Mouse (Mus musculus) neural tube, embryonic 12.5 days (tissue): Measurements from ENCODE around the gene Cops6. TPM values are rescaled to one million over a fixed set of nuclear protein-coding genes. Genes with fewer than 3 reads are reported as not detected.

Experiments used
- ATAC-seq: fragments of 200-750 bp; cut with Nextera tagmentation; 2 replicates; pipeline ENCODE4 v1.8.0; 2017; ENCODE audit warnings: low read depth, mild to moderate bottlenecking, moderate TSS enrichment, moderate library complexity; ENCODE audit not compliant: low FRiP score
- H3K27ac ChIP-seq: fragments of 300-500 bp; sonication (generic); 2 replicates; pipeline ENCODE4 v1.5.1; 2016
- H3K27me3 ChIP-seq: fragments of 300-500 bp; sonication (generic); replicated peaks from 2 replicates; pipeline ENCODE4 v1.6.1; 2016; ENCODE audit warnings: mild to moderate bottlenecking
- H3K36me3 ChIP-seq: fragments of 300-500 bp; sonication (generic); 2 replicates; pipeline ENCODE4 v1.6.1; 2016; ENCODE audit warnings: mild to moderate bottlenecking
- H3K4me1 ChIP-seq: fragments of 300-500 bp; sonication (generic); 2 replicates; pipeline ENCODE4 v1.6.1; 2016
- H3K4me2 ChIP-seq: fragments of 300-500 bp; sonication (generic); replicated peaks from 2 replicates; pipeline ENCODE4 v1.6.1; 2016; ENCODE audit warnings: mild to moderate bottlenecking
- H3K4me3 ChIP-seq: fragments of 300-500 bp; sonication (generic); 2 replicates; pipeline ENCODE4 v1.5.1; 2016
- H3K9ac ChIP-seq: fragments of 300-500 bp; sonication (generic); 2 replicates; pipeline ENCODE4 v1.6.1; 2016; ENCODE audit warnings: mild to moderate bottlenecking
- H3K9me3 ChIP-seq: fragments of 300-500 bp; sonication (generic); 2 replicates; pipeline ENCODE4 v1.6.1; 2016; ENCODE audit warnings: mild to moderate bottlenecking
- WGBS: fragments of 180-500 bp; shearing (Covaris S2); methylation state at CpG from one replicate; pipeline ENCODE4 v1.1.7; 2016; 5-methylcytosine and 5-hydroxymethylcytosine counted together
- polyA plus RNA-seq: library from polyadenylated mRNA; unstranded; fragments of >200 nt; fragmentation: Nextera tagmentation; extraction: Ambion mirVana; gene quantifications from 2 replicates; pipeline ENCODE4 v1.2.1, GENCODE M21; 2016

Gene Cops6
- polyA plus RNA-seq, 1 experiment from 2014 or later = 301 TPM

GRCm38 (mm10) chr5:138160224-138160762 lies 578 bp upstream of the Cops6 start:
- H3K4me3 ChIP-seq = no peak overlapping the region
- peak overlapping the region; percentile 78; the same call in 1 of the 2 replicates for H3K9ac ChIP-seq
- ATAC-seq = no peak
- WGBS = 74% methylated on average over 7 of the region's 7 CpGs
- no peaks in the 10 kb centered on the region for H3K27me3 ChIP-seq
- no peaks in the 10 kb centered on the region for H3K9me3 ChIP-seq
- H3K36me3 ChIP-seq = peaks cover 27% of the 10 kb centered on the region
- no peak overlapping the region for H3K27ac ChIP-seq
- peaks cover 9% of the 10 kb centered on the region; the same call in 1 of the 2 replicates for H3K4me1 ChIP-seq
- peak overlapping the region; percentile 81 for H3K4me2 ChIP-seq

DNA sequence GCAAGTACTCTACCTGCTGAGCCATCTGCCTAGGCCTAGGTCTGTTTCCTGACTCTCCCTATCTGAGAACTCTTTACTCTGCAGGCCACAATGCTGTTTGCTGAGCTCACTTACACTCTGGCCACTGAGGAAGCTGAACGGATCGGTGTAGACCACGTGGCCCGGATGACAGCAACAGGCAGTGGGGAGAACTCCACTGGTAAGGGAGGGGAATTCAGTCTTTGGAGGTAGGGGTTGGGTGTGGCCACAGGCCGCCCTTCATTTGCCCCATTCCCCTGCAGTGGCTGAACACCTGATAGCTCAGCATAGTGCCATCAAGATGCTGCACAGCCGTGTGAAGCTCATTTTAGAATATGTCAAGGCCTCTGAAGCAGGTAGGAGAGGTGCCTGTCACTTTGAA lies 2.2 kb downstream of the Cops6 start:
- WGBS = 71% methylated on average over 6 of the region's 6 CpGs
- no peak overlapping the region for H3K4me3 ChIP-seq

DNA sequence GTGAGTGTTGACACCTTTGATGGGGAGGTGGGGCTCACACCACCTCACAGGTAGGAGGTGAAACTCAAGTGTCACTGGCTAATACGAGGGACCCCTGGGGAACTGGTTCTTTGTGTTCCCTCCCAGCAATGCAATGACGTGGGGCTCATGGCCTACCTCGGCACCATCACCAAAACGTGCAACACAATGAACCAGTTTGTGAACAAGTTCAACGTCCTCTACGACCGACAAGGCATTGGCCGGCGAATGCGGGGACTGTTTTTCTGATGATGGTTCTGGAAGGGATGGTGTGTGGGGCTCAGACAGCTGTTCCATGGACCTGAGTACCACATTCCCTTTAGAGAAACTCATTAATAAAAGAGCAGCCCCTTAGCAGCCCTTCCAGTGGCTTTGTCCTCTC lies 2.7 kb downstream of the Cops6 start:
- no peak overlapping the region for H3K4me2 ChIP-seq
- H3K9ac ChIP-seq = 0 out of 2 replicates have a peak overlapping the region, but pooled peaks have one; percentile 1
- H3K9me3 ChIP-seq = no peaks in the 10 kb centered on the region
- no peak overlapping the region for H3K27ac ChIP-seq
- H3K4me1 ChIP-seq = peaks cover 13% of the 10 kb centered on the region; the same call in 1 of the 2 replicates
- H3K36me3 ChIP-seq = peaks cover 60% of the 10 kb centered on the region
- no peak overlapping the region for H3K4me3 ChIP-seq
- ATAC-seq = no peak
- H3K27me3 ChIP-seq = no peaks in the 10 kb centered on the region
- WGBS = 69% methylated on average over 10 of the region's 10 CpGs

More for the DNA sequence above, 2.2 kb downstream of the Cops6 start:
- H3K4me1 ChIP-seq = peaks cover 13% of the 10 kb centered on the region; the same call in 1 of the 2 replicates
- 0 out of 2 replicates have a peak overlapping the region, but pooled peaks have one; percentile 12 for H3K4me2 ChIP-seq
- no peak overlapping the region for H3K9ac ChIP-seq
- H3K36me3 ChIP-seq = peaks cover 55% of the 10 kb centered on the region
- H3K27ac ChIP-seq = no peak overlapping the region
- H3K9me3 ChIP-seq = no peaks in the 10 kb centered on the region
- no peak for ATAC-seq
- no peaks in the 10 kb centered on the region for H3K27me3 ChIP-seq

DNA sequence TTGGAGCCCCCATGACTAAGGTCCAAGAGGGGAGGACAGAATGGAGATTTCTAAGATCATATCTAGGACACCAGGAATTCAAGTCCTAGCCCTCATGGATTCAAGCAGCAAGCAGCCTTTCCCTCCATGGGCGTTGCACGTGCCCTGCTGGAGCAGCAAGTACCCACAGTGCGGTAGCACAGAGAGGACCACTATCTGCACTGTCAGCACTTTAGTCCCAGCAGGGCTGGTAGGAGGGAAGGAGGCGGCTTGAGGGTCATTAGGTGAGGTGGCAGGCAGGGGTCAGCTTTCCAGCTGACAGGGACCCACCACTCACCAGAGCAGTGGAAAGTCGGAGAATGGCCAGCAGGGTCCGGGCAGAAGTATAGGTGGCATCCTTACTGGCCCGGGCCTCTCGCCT lies 4.7 kb downstream of the Cops6 start:
- no peak overlapping the region for H3K4me3 ChIP-seq
- ATAC-seq = no peak

DNA sequence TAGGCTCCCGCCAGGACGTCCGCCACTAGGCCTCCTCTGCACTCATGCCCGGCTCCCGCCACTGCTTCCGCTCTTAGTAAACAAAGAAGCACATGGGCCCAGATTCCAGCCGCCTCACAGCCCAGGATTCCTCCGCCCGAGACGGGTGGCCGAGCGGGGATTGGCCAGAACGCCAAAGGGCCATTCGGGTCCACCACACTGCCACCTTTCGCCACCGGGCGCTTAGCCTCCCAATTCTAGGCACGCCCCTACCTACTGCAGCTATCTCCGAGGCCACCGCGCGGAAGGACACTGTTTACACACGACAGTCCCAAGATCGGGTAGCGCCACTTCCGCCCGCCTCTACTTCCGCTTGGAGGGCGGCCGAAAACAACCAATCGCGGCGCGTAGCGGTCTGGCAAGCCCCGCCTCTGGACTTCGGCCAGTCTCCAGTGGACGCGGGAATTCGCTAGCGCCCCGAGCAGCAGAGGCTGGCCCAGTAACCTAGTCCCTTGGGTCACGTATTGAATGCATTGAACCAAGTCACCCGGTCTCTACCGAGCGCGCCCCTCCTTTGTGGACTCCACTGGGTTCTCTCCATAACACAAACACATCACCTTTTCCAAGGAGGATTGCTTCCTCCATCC lies 10.2 kb downstream of the Cops6 start:
- Histone ChIP-seq H3K4me2 (peak overlapping the region; percentile 78), H3K36me3 (peaks cover 54% of the 10 kb centered on the region), H3K27ac (peak overlapping the region; percentile 38), H3K9me3 (no peaks in the 10 kb centered on the region), H3K4me1 (peaks cover 19% of the 10 kb centered on the region), H3K27me3 (no peaks in the 10 kb centered on the region), H3K4me3 (peak overlapping the region; percentile 58), H3K9ac (peak overlapping the region; percentile 49)
- ATAC-seq = peak; percentile 91
- WGBS = under 1% methylated on average over 47 of the region's 47 CpGs

More for the DNA sequence above, 4.7 kb downstream of the Cops6 start:
- Histone ChIP-seq H3K27ac (no peak overlapping the region), H3K27me3 (no peaks in the 10 kb centered on the region), H3K9me3 (no peaks in the 10 kb centered on the region), H3K4me1 (peaks cover 22% of the 10 kb centered on the region), H3K9ac (no peak overlapping the region), H3K4me2 (no peak overlapping the region), H3K36me3 (peaks cover 70% of the 10 kb centered on the region)
- 76% methylated on average over 8 of the region's 8 CpGs for WGBS

GRCm38 (mm10) chr5:138171695-138172491 lies 11.0 kb downstream of the Cops6 start, which contains the start of the genes Ap4m1 and Mcm7:
Gene Ap4m1 (plus strand): TSS chr5:138172002.
Gene Mcm7 (minus strand): TSS chr5:138172422.
- no peaks in the 10 kb centered on the region for H3K27me3 ChIP-seq
- H3K4me3 ChIP-seq = peak within 1 kb of the TSS; percentile 58
- peak within 1 kb of the TSS; percentile 60 for H3K27ac ChIP-seq
- no peaks in the 10 kb centered on the region for H3K9me3 ChIP-seq
- WGBS = under 1% methylated on average over 54 of the region's 54 CpGs
- ATAC-seq = peak; percentile 96
- peak within 1 kb of the TSS; percentile 78 for H3K4me2 ChIP-seq
- H3K9ac ChIP-seq = peak within 1 kb of the TSS; percentile 49
- peaks cover 19% of the 10 kb centered on the region for H3K4me1 ChIP-seq
- H3K36me3 ChIP-seq = peaks cover 53% of the 10 kb centered on the region

DNA sequence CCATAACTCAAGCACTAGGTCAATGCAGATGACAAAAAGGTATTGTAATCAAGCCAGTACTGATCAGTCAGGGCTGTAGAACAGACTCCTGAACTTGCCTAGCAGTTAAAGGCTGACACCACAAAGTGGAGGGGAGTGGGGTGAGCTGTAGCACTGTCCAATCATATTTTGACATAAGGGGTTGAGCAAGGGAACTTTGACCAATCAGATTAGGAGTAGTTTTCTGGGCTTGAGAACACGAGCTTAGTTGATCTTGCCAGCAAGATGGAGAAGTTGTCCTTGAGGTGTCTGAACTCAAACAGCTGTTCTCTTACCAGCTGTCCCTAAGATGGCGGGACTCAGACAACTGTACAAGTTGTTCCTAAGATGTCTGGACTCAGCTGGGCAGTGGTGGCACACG lies 12.3 kb downstream of the Cops6 start:
- WGBS = 85% methylated on average over 3 of the region's 3 CpGs
- no peaks in the 10 kb centered on the region for H3K27me3 ChIP-seq
- ATAC-seq = no peak
- no peak overlapping the region for H3K4me2 ChIP-seq
- H3K4me3 ChIP-seq = no peak overlapping the region
- H3K9ac ChIP-seq = no peak overlapping the region
- H3K27ac ChIP-seq = no peak overlapping the region
- peaks cover 53% of the 10 kb centered on the region for H3K36me3 ChIP-seq
- H3K9me3 ChIP-seq = no peaks in the 10 kb centered on the region
- H3K4me1 ChIP-seq = peaks cover 19% of the 10 kb centered on the region

DNA sequence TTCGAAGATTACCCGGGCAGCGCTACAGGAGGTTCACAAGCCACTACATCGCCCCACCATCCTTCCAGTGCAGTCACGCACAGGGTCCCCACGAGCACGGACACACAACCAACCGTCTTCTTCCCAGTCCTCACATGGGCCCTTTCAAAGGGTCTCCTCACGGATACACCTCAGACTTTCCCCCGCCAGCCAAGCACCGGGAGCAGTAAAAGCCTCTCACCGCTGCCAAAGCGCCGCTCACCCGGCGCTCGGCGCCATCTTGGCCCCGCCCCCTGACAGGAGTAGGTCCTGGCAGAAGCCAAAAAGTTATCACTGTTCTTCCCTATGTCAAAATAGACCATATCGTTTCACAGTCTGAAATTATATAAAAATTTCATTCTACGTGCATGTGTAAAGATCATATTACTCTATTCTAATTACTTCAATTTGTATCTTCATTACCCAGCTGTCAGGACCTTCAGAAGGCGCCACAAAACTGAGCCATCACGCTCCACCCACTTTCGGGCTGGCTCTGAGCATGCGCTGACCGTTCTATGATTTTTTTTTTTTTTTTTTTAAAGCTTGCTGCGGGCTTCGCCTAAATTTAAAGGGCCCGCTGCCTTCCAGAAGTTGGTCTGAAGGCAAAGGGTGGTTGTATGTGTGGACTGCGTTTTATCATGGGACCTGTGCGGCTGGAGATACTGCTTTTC lies 26.2 kb downstream of the Cops6 start, which contains the start of the genes Taf6 and Cnpy4:
Gene Taf6 (minus strand): TSS at position 502 of the 689 bp plus-strand sequence.
Gene Cnpy4 (plus strand): TSS at position 536 of the 689 bp plus-strand sequence.
- Histone ChIP-seq H3K4me3 (peak within 1 kb of the TSS; percentile 73), H3K9ac (peak within 1 kb of the TSS; percentile 73), H3K4me1 (peaks cover 16% of the 10 kb centered on the region), H3K27ac (no peak within 1 kb of the TSS), H3K36me3 (peaks cover 44% of the 10 kb centered on the region), H3K27me3 (no peaks in the 10 kb centered on the region), H3K9me3 (no peaks in the 10 kb centered on the region), H3K4me2 (peak within 1 kb of the TSS; percentile 72)
- under 1% methylated on average over 31 of the region's 31 CpGs for WGBS
- ATAC-seq = peak; percentile 84

GRCm38 (mm10) chr5:138187661-138188306 lies 26.9 kb downstream of the Cops6 start:
- peaks cover 44% of the 10 kb centered on the region for H3K36me3 ChIP-seq
- peak; percentile 88 for ATAC-seq
- no peak overlapping the region for H3K27ac ChIP-seq
- peak overlapping the region; percentile 70 for H3K9ac ChIP-seq
- H3K9me3 ChIP-seq = no peaks in the 10 kb centered on the region
- H3K4me1 ChIP-seq = peaks cover 16% of the 10 kb centered on the region
- H3K4me3 ChIP-seq = peak overlapping the region; percentile 73
- H3K4me2 ChIP-seq = peak overlapping the region; percentile 72
- 1% methylated on average over 10 of the region's 10 CpGs for WGBS
- H3K27me3 ChIP-seq = no peaks in the 10 kb centered on the region

DNA sequence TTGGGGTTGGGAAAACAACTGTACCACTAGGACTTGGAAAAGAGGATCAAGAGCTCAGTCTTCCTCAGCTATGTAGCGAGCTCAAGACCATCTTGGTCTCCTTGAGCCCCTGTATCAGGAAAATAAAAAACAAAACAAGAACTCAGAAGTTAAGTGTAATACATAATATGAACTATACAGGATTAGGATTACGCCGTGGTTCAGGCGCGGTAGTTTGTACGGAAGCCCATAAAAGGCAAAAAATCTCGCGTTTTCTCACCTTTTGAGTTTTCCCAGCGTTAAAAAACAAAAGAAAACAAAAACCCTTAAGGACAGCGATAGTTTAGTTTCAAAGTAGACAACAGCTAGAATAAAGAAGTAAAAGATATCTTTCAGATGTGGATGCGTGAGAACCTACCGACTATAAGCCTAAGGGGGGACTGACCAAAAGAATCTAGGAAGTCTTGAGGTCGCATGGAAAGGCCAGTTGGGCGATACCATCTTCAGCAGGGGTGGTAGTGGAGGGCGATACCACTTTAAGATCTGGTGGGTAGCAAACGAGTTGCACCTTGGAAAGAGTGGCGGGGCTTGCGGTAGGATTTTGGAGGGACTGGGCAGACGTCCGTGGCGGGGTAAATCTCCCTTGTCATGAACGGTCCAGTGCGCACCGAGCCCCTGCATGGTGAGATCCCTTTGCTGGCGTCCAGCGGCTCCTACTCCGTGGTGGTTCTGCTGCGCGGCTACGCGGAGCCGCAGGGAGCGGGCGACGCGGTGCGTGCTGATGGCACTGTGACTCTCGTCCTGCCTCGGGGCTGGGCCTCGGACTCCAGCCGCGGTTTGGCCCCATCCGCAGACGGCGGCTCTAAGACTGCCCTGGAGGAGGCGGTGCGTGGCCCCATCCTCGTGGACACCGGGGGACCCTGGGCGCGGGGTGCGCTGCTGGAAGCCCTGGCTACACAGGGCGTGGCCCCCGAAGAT lies 33.2 kb downstream of the Cops6 start, which contains the start of gene Mblac1:
Gene Mblac1 (plus strand): TSS at position 544 of the 957 bp plus-strand sequence.
- H3K36me3 ChIP-seq = peaks cover 35% of the 10 kb centered on the region
- peak within 1 kb of the TSS; percentile 83 for H3K9ac ChIP-seq
- H3K27ac ChIP-seq = peak within 1 kb of the TSS; percentile 83
- no peaks in the 10 kb centered on the region for H3K9me3 ChIP-seq
- H3K27me3 ChIP-seq = no peaks in the 10 kb centered on the region
- 9% methylated on average over 54 of the region's 54 CpGs for WGBS
- ATAC-seq = peak; percentile 90
- H3K4me2 ChIP-seq = peak within 1 kb of the TSS; percentile 88
- H3K4me3 ChIP-seq = peak within 1 kb of the TSS; percentile 71
- H3K4me1 ChIP-seq = no peaks in the 10 kb centered on the region; the same call in 1 of the 2 replicates
